In the genomic region with DNA sequence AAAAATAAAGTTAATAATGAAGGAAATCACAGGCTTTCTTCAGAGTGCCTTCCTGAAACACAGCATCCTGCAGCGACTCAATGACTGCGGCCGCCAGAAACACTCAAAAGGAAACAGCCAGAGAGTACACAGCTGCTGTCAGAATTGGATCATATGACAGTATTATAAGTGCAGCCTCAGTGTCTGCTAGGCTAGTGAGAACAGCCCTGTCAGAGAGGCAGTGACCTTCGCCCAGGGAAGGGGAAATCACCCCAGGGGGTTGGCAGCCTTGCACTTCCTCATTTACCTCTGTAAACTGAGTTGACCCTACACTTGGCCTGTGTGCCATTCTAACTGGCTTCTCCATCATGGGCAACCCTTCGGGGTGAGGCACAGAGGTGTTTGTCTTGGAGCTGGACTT, we compare ENCODE assay signal across 9 mouse cellular contexts.
DNase-seq lines count a peak whose midpoint lies in the region; ATAC-seq and TF ChIP-seq lines count a peak whose summit lies in the region.
"Had no signal": no experiment of that assay in that cellular context is flagged by ENCODE, and none has a peak within 500 bp of the region (broad histone marks: within the 10 kb centered on the region; RNA-seq: fewer than 3 reads in every experiment).

No protein-coding gene starts in this region.

- no peaks in the 10 kb centered on the region for H3K9me3 ChIP-seq in embryonic facial prominence, embryonic 10.5 days
- H3K9me3 ChIP-seq in hindbrain, embryonic 16.5 days (ENCODE audit: control insufficient read depth, low read length): no peaks in the 10 kb centered on the region
- no peaks in the 10 kb centered on the region for H3K9me3 ChIP-seq in liver, postnatal 0 days (ENCODE audit: low read length)
- H3K9me3 ChIP-seq in stomach, embryonic 16.5 days (replicated peaks; ENCODE audit: control insufficient read depth, low read length): no peaks in the 10 kb centered on the region
- H3K9me3 ChIP-seq: megakaryocyte, embryonic 14.5 days had no signal

- TF ChIP-seq CTCF in liver, postnatal 0 days (IDR thresholded peaks at IDR 0.05; ENCODE audit: low read depth): no peak

- H3K36me3 ChIP-seq in embryonic facial prominence, embryonic 10.5 days (replicated peaks): no peaks in the 10 kb centered on the region
- no peaks in the 10 kb centered on the region for H3K36me3 ChIP-seq in hindbrain, embryonic 16.5 days (ENCODE audit: control insufficient read depth, insufficient read depth, low read length)
- H3K36me3 ChIP-seq in liver, postnatal 0 days (replicated peaks; ENCODE audit: insufficient read depth, low read length): no peaks in the 10 kb centered on the region; the same call in 1 of the 2 replicates
- H3K36me3 ChIP-seq in stomach, embryonic 16.5 days (ENCODE audit: control insufficient read depth, insufficient read depth, low read length): no peaks in the 10 kb centered on the region

- H3K27ac ChIP-seq in embryonic facial prominence, embryonic 10.5 days (replicated peaks): no peak overlapping the region
- H3K27ac ChIP-seq in hindbrain, embryonic 16.5 days (ENCODE audit: low read depth, low read length): no peak overlapping the region
- H3K27ac ChIP-seq in liver, postnatal 0 days (ENCODE audit: low read depth): peak overlapping the region; percentile 37
- H3K27ac ChIP-seq in stomach, embryonic 16.5 days (ENCODE audit: low read length): peak overlapping the region; percentile 22; the same call in 1 of the 2 replicates

- H3K4me1 ChIP-seq in embryonic facial prominence, embryonic 10.5 days: peaks cover 26% of the 10 kb centered on the region
- H3K4me1 ChIP-seq in hindbrain, embryonic 16.5 days (ENCODE audit: control insufficient read depth, insufficient read depth, low read depth, low read length): peaks cover 3% of the 10 kb centered on the region
- H3K4me1 ChIP-seq in liver, postnatal 0 days (ENCODE audit: insufficient read depth): peaks cover 46% of the 10 kb centered on the region
- peaks cover 14% of the 10 kb centered on the region; the same call in 1 of the 2 replicates for H3K4me1 ChIP-seq in stomach, embryonic 16.5 days (ENCODE audit: control insufficient read depth, insufficient read depth, low read length)

- no peak overlapping the region for H3K4me2 ChIP-seq in hindbrain, embryonic 16.5 days (ENCODE audit: low read length)
- no peak overlapping the region for H3K4me2 ChIP-seq in liver, postnatal 0 days (ENCODE audit: low read depth, low read length)
- H3K4me2 ChIP-seq in stomach, embryonic 16.5 days (ENCODE audit: low read depth, low read length): no peak overlapping the region

- H3K27me3 ChIP-seq in embryonic facial prominence, embryonic 10.5 days (replicated peaks; ENCODE audit: low read depth, poor library complexity, severe bottlenecking): peaks cover 3% of the 10 kb centered on the region; the same call in 1 of the 2 replicates
- H3K27me3 ChIP-seq in hindbrain, embryonic 16.5 days (replicated peaks; ENCODE audit: control insufficient read depth, insufficient read depth, low read length): no peaks in the 10 kb centered on the region
- H3K27me3 ChIP-seq in liver, postnatal 0 days (ENCODE audit: insufficient read depth, low read length): no peaks in the 10 kb centered on the region
- H3K27me3 ChIP-seq in stomach, embryonic 16.5 days (ENCODE audit: control insufficient read depth, insufficient read depth, low read length): no peaks in the 10 kb centered on the region
- H3K27me3 ChIP-seq: megakaryocyte, embryonic 14.5 days had no signal

- TF ChIP-seq EP300 in liver, postnatal 0 days (IDR thresholded peaks at IDR 0.05; ENCODE audit: low read depth): no peak

- peak; percentile 44 for DNase-seq in layer of hippocampus, adult 9-11 months
- no peak for DNase-seq in layer of hippocampus, postnatal 25 days (ENCODE audit: extremely low spot score in 1 of 2, low spot score in 1 of 2)
- peak; percentile 18 for DNase-seq in embryonic facial prominence, embryonic 10.5 days (ENCODE audit: low spot score)
- DNase-seq in liver, postnatal 0 days: peak; percentile 52
- no peak for DNase-seq in left cerebral cortex, postnatal 25 days (ENCODE audit: low spot score in 2 of 2)
- no peak for DNase-seq in adrenal gland, postnatal 25 days

- intact Hi-C loops in left cerebral cortex, postnatal 25 days (cut with DNase I): no loop called here

- WGBS in embryonic facial prominence, embryonic 10.5 days: 49% methylated on average over 5 of the region's 5 CpGs
- 58% methylated on average over 5 of the region's 5 CpGs for WGBS in hindbrain, embryonic 16.5 days
- 40% methylated on average over 5 of the region's 5 CpGs for WGBS in liver, postnatal 0 days (ENCODE audit: insufficient replicate concordance)
- 45% methylated on average over 5 of the region's 5 CpGs for WGBS in stomach, embryonic 16.5 days

- peak; percentile 34; the same call in 1 of the 2 replicates for ATAC-seq in hindbrain, embryonic 16.5 days
- ATAC-seq in liver, postnatal 0 days: peak; percentile 67
- peak; percentile 79; the same call in 1 of the 2 replicates for ATAC-seq in stomach, embryonic 16.5 days (ENCODE audit: insufficient read depth, low FRiP score)

- no peak overlapping the region for H3K4me3 ChIP-seq in embryonic facial prominence, embryonic 10.5 days
- H3K4me3 ChIP-seq in hindbrain, embryonic 16.5 days (ENCODE audit: low read length): no peak overlapping the region
- no peak overlapping the region for H3K4me3 ChIP-seq in liver, postnatal 0 days (ENCODE audit: low read depth, low read length)
- no peak overlapping the region for H3K4me3 ChIP-seq in stomach, embryonic 16.5 days (replicated peaks; ENCODE audit: low read length)
- H3K4me3 ChIP-seq: megakaryocyte, embryonic 14.5 days had no signal

- H3K9ac ChIP-seq in hindbrain, embryonic 16.5 days (ENCODE audit: low read depth, low read length): no peak overlapping the region
- H3K9ac ChIP-seq in liver, postnatal 0 days (replicated peaks): no peak overlapping the region
- no peak overlapping the region for H3K9ac ChIP-seq in stomach, embryonic 16.5 days (ENCODE audit: low read length)

Comparison
In these comparisons a context has a peak if more than half of its experiments do, and no peak if none do; other contexts are left out.
1. DNase-seq: peak in layer of hippocampus, adult 9-11 months (single experiment), embryonic facial prominence, embryonic 10.5 days (single experiment) and liver, postnatal 0 days (single experiment); none in layer of hippocampus, postnatal 25 days (0 of 2), left cerebral cortex, postnatal 25 days (0 of 2) and adrenal gland, postnatal 25 days (single experiment).
2. H3K27ac ChIP-seq: peak in liver, postnatal 0 days (single experiment) and stomach, embryonic 16.5 days (single experiment); none in embryonic facial prominence, embryonic 10.5 days (single experiment) and hindbrain, embryonic 16.5 days (single experiment).
3. Peak in every context shown above with its lines, with median percentiles within 50 percentile points of each other: ATAC-seq.